Mouse (Mus musculus): ENCODE results near the gene Vmn1r128.
"Not testable (repeated sequence)": the region's sequence is repeated elsewhere in the genome, so short reads cannot be mapped to it uniquely, and the experiment has no call there.

DNA sequence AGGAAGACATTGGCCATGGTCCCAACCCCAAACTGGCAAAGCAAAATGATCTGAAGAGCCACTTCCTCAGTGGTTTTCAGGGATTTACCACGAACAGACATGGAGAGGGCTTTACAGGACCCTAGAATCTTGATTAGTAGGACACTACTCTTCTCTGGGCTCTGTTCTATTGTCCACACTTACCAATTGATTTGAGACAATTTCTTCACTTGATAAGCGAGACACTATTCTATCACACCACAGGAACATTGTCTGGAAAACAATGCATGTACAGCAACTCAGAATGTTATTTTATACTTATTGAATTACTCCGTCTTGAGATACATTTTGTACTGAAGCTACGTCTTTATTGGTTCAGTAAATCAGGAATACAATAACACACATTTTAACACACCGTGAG lies 47.8 kb upstream of the Vmn1r128 start, which contains the start of gene Vmn1r126:
- not testable (repeated sequence) for TF ChIP-seq POLR2A (IDR thresholded peaks at IDR 0.05; ENCODE audit: insufficient read length, low read depth); MAX (IDR thresholded peaks at IDR 0.05; ENCODE audit: low read depth); SRF (IDR thresholded peaks at IDR 0.05; ENCODE audit: control insufficient read depth, insufficient read length, low read depth)
